Mouse (Mus musculus): ENCODE data around the gene Ly6g5b.

- TF ChIP-seq CTCF (IDR thresholded peaks at IDR 0.05; ENCODE audit: low read depth, low read length) (no peak), TAL1 (conservative IDR thresholded peaks at IDR 0.05; ENCODE audit: low read depth, low read length) (no peak), GATA1 (IDR thresholded peaks at IDR 0.05; ENCODE audit: borderline replicate concordance, low read length) (no peak), POLR2AphosphoS5 (IDR thresholded peaks at IDR 0.05; ENCODE audit: insufficient replicate concordance, low read depth, low read length) (no peak), GATA2 (IDR thresholded peaks at IDR 0.05; ENCODE audit: borderline replicate concordance, low read depth, low read length) (no peak)
These were observed 36.9 kb upstream of the Ly6g5b start for GRCm38 (mm10) chr17:35152121-35152520.

Data from G1E (cell line).